Mouse (Mus musculus) frontal cortex, postnatal 14 days (tissue): ENCODE results near the gene Olfr837.
"Not testable (repeated sequence)": the region's sequence is repeated elsewhere in the genome, so short reads cannot be mapped to it uniquely, and the experiment has no call there.

Source experiments
- DNase-seq, 2 experiments: peaks; one replicate each; pipeline ENCODE4 v3.0.0; 2022; ENCODE audit warnings: low spot score in 2 of 2

Olfr837 gene

DNA sequence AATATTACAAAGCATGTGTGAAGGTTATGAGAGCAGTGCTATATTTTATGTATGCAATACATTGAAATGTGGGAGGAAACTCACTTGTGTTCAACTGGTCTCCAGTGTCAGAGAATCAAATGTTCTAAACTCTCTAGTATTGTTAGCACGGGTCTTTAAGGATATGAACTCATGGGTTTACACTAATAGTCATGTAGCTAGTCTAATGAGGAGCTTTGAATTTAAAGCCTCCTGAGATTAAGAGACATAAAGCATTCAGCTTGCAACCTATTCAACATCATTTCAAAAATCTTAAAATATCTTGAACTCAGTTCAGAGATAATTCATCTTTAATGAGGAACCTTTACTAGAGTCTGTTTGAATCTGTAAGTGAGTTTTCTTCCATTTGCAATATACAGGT is at the start of gene Olfr837:
Gene Olfr837 (plus strand): TSS at position 301 of the 400 bp plus-strand sequence.
- DNase-seq: no peak

DNA sequence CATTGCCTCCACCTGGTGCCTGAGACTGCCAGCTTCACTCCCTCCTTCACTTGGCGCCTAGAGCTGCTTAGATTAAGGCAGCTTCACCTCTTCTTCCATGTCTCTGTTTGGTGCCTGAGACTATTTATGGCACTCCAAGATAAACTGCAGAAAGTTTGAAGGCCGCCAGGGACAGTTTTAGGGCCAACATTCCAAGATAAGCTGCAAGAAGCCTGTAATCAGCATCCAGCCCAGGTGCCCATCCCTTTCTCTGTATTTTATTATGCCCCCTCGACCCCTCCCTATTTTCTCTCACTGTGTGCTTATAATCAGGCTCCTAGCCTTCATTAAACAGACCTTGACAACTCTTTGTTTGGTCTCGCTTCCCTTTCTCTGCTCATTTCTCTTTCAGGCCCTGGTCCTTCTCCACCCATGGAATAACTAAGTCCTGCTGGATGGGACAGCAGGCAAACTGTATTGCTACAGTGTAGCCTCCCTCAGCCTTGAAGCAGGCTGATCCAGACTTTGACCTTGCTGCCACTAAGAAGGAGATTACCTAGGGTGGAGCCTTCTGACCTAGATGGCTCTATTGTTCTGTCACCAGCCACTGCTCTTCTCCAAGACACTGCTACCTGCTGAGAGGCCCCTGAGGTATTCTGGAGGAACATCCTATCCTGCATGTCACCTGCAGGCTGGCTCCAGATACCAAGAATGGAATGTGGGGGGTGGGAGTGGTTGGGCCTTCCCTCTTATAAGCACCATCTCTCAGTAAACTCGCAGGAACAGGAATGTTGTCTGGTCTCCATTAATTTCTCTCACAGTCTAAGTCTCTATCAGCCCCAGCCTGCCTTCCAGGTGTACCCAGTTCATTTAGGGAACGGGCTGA is 43.0 kb upstream of the Olfr837 start:
- not testable (repeated sequence) for DNase-seq

DNA sequence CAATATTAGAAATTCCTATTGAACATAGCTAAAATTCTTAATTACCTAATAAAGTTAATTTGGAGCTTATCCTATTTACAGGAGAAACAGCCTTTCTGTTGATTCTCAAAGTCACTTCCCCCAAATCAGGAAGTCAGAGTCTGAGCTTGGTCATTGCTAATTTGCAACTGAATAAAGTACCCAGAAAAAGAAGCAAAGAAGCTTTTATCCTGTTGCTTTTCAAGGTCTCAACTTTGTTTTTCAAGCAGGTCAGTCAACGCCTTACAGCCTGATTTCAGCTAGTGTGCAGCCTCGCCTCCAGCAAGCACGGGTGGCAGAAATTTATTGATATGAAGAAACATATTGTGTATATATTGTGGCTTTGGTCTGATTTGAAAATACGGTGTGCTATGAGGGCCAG is 38.8 kb upstream of the Olfr837 start:
- no peak for DNase-seq

DNA sequence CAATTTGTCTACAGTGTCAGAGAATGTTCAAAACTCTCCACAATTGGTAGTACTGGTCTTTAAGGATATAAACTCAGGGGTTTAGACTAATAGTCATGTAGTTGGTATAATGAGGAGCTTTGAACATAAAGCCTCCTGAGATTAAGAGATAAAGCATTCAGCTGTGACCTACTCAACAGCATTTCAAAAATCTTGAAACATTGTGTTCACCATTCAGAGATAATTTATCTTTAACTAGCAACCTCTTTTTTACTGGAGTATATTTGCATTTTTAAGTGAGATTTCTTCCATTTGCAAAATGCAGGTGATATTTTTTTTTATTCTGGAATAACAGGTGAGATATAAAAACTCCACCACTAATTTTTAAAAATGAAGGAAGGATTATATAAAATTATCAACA is 16.0 kb upstream of the Olfr837 start, which contains the start of gene Olfr836:
Gene Olfr836 (plus strand): TSS at position 301 of the 400 bp plus-strand sequence.
- no peak for DNase-seq

DNA sequence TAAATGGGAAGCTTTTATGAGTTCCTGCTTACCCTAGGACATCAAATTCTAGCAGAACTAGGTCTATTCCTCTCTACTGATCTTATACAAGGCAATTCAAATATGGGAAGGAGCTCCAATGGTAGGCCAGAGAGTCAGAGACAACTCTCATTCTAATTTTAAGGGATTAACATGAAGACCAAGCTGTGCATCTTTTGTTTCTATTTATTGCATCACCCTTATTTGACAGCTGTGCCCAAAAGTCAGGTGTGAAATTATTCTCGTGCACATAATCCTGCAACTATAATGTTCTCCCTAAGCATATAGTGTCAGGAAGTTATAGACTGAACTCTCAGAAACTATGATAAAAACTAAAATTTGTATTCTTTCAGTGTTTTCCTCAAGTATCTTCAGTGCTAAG is 41.1 kb downstream of the Olfr837 start, which contains the start of gene Olfr839-ps1:
Gene Olfr839-ps1 (minus strand): TSS at position 101 of the 400 bp plus-strand sequence.
- DNase-seq: no peak
